Mouse (Mus musculus): ENCODE measurements around the gene Soga1.

Gene Soga1

GRCm38 (mm10) chr2:157081331-157081730 lies 2.3 kb upstream of the Soga1 start:
- DNase-seq (ENCODE audit: low spot score in 2 of 2) = no peak

- no peak for DNase-seq (ENCODE audit: low spot score in 2 of 2)
Observed at GRCm38 (mm10) chr2:157079701-157080180, 687 bp upstream of the Soga1 start.

GRCm38 (mm10) chr2:157078059-157078792 lies 828 bp downstream of the Soga1 start:
- no peak for DNase-seq (ENCODE audit: low spot score in 2 of 2)

- peak; percentile 59 to 65 for DNase-seq (ENCODE audit: low spot score in 2 of 2)
Observed at GRCm38 (mm10) chr2:157077641-157078058, 1.4 kb downstream of the Soga1 start.

GRCm38 (mm10) chr2:157077160-157077559 lies 1.9 kb downstream of the Soga1 start:
- no peak for DNase-seq (ENCODE audit: low spot score in 2 of 2)

GRCm38 (mm10) chr2:157076585-157076984 lies 2.5 kb downstream of the Soga1 start:
- DNase-seq (ENCODE audit: low spot score in 2 of 2) = no peak

GRCm38 (mm10) chr2:157075685-157076084 lies 3.4 kb downstream of the Soga1 start:
- no peak for DNase-seq (ENCODE audit: low spot score in 2 of 2)

GRCm38 (mm10) chr2:157075226-157075625 lies 3.8 kb downstream of the Soga1 start:
- no peak for DNase-seq (ENCODE audit: low spot score in 2 of 2)

- no peak for DNase-seq (ENCODE audit: low spot score in 2 of 2)
Observed at GRCm38 (mm10) chr2:157074772-157075171, 4.3 kb downstream of the Soga1 start.

GRCm38 (mm10) chr2:157074186-157074724 lies 4.8 kb downstream of the Soga1 start:
- DNase-seq (ENCODE audit: low spot score in 2 of 2) = no peak

- DNase-seq (ENCODE audit: low spot score in 2 of 2) = peak in 1 of 2 experiments; percentile 44
Observed at GRCm38 (mm10) chr2:157073378-157074052, 5.5 kb downstream of the Soga1 start.

GRCm38 (mm10) chr2:157072316-157072990 lies 6.6 kb downstream of the Soga1 start:
- DNase-seq (ENCODE audit: low spot score in 2 of 2) = no peak

GRCm38 (mm10) chr2:157071556-157071955 lies 7.5 kb downstream of the Soga1 start:
- no peak for DNase-seq (ENCODE audit: low spot score in 2 of 2)

GRCm38 (mm10) chr2:157070365-157070764 lies 8.7 kb downstream of the Soga1 start:
- DNase-seq (ENCODE audit: low spot score in 2 of 2) = no peak

GRCm38 (mm10) chr2:157069755-157070315 lies 9.2 kb downstream of the Soga1 start:
- no peak for DNase-seq (ENCODE audit: low spot score in 2 of 2)

GRCm38 (mm10) chr2:157069355-157069735 lies 9.7 kb downstream of the Soga1 start:
- no peak for DNase-seq (ENCODE audit: low spot score in 2 of 2)

- no peak for DNase-seq (ENCODE audit: low spot score in 2 of 2)
Observed at GRCm38 (mm10) chr2:157068701-157069354, 10.2 kb downstream of the Soga1 start.

- no peak for DNase-seq (ENCODE audit: low spot score in 2 of 2)
Observed at GRCm38 (mm10) chr2:157066731-157067430, 12.2 kb downstream of the Soga1 start.

GRCm38 (mm10) chr2:157065879-157066226 lies 13.2 kb downstream of the Soga1 start:
- DNase-seq (ENCODE audit: low spot score in 2 of 2) = no peak

- no peak for DNase-seq (ENCODE audit: low spot score in 2 of 2)
Observed at GRCm38 (mm10) chr2:157064978-157065878, 13.8 kb downstream of the Soga1 start.
